Mouse (Mus musculus) stomach, embryonic 14.5 days (tissue): ENCODE measurements around the gene Efhd1. TPM values are rescaled to one million over a fixed set of nuclear protein-coding genes. Genes with fewer than 3 reads are reported as not detected.
A peak's percentile ranks its signal among the peaks of the same experiment; 100 is the strongest.

Experiments
- ATAC-seq: fragments of 200-750 bp; cut with Nextera tagmentation; 2 replicates; pipeline ENCODE4 v1.8.0; 2017; ENCODE audit warnings: low read depth, moderate TSS enrichment; ENCODE audit not compliant: insufficient number of reproducible peaks, insufficient read depth, low FRiP score
- H3K27ac ChIP-seq: fragments of 300-500 bp; sonication (generic); 2 replicates; pipeline ENCODE4 v1.5.1; 2014; ENCODE audit warnings: mild to moderate bottlenecking, low read length, moderate library complexity, mixed read lengths
- H3K27me3 ChIP-seq: fragments of 300-500 bp; sonication (generic); 2 replicates; pipeline ENCODE4 v1.6.1; 2014; ENCODE audit warnings: low read length, control low read depth, mixed read lengths; ENCODE audit not compliant: control insufficient read depth, insufficient read depth
- H3K36me3 ChIP-seq: fragments of 300-500 bp; sonication (generic); 2 replicates; pipeline ENCODE4 v1.6.1; 2014; ENCODE audit warnings: mild to moderate bottlenecking, control low read depth, low read length, moderate library complexity, mixed read lengths; ENCODE audit not compliant: control insufficient read depth, insufficient read depth
- H3K4me1 ChIP-seq: fragments of 300-500 bp; sonication (generic); 2 replicates; pipeline ENCODE4 v1.6.1; 2014; ENCODE audit warnings: low read length, control low read depth, mixed read lengths; ENCODE audit not compliant: control insufficient read depth, insufficient read depth
- H3K4me2 ChIP-seq: fragments of 300-500 bp; sonication (generic); replicated peaks from 2 replicates; pipeline ENCODE4 v1.6.1; 2014; ENCODE audit warnings: low read depth, low read length, control low read depth
- H3K4me3 ChIP-seq: fragments of 300-500 bp; sonication (generic); 2 replicates; pipeline ENCODE4 v1.5.1; 2014; ENCODE audit warnings: low read depth, low read length, control low read depth
- H3K9ac ChIP-seq: fragments of 300-500 bp; sonication (generic); replicated peaks from 2 replicates; pipeline ENCODE4 v1.6.1; 2014; ENCODE audit warnings: low read depth, mild to moderate bottlenecking, control low read depth, low read length, moderate library complexity, mixed read lengths
- H3K9me3 ChIP-seq: fragments of 300-500 bp; sonication (generic); 2 replicates; pipeline ENCODE4 v1.6.1; 2016; ENCODE audit warnings: low read depth, low read length, control low read depth; ENCODE audit not compliant: control insufficient read depth
- WGBS: fragments of 180-500 bp; shearing (Covaris S2); extraction: QIAGEN DNeasy Blood & Tissue Kit; methylation state at CpG from one replicate; pipeline ENCODE4 v1.1.7; 2014; 5-methylcytosine and 5-hydroxymethylcytosine counted together
- polyA plus RNA-seq: library from polyadenylated mRNA; unstranded; fragments of >200 nt; fragmentation: Nextera tagmentation; extraction: Ambion mirVana; gene quantifications from 2 replicates; pipeline ENCODE4 v1.2.1, GENCODE M21; 2014

The Efhd1 gene
- polyA plus RNA-seq, 1 experiment from 2014 or later, result 0.14 TPM

GRCm38 (mm10) chr1:87301971-87302370 lies 37.8 kb downstream of the Efhd1 start:
- Histone ChIP-seq H3K9ac (no peak overlapping the region), H3K4me3 (no peak overlapping the region), H3K36me3 (no peaks in the 10 kb centered on the region), H3K27ac (no peak overlapping the region), H3K4me2 (no peak overlapping the region), H3K4me1 (no peaks in the 10 kb centered on the region), H3K9me3 (no peaks in the 10 kb centered on the region), H3K27me3 (no peaks in the 10 kb centered on the region)
- WGBS, result 94% methylated on average over 2 of the region's 2 CpGs
- ATAC-seq, result no peak

GRCm38 (mm10) chr1:87308952-87309351 lies 44.8 kb downstream of the Efhd1 start:
- H3K4me3 ChIP-seq, result no peak overlapping the region
- no peak overlapping the region for H3K9ac ChIP-seq
- no peaks in the 10 kb centered on the region for H3K9me3 ChIP-seq
- 88% methylated on average over 3 of the region's 3 CpGs for WGBS
- no peaks in the 10 kb centered on the region for H3K36me3 ChIP-seq
- no peaks in the 10 kb centered on the region for H3K4me1 ChIP-seq
- no peak overlapping the region for H3K27ac ChIP-seq
- ATAC-seq, result no peak
- no peak overlapping the region for H3K4me2 ChIP-seq
- no peaks in the 10 kb centered on the region for H3K27me3 ChIP-seq

GRCm38 (mm10) chr1:87309621-87310020 lies 45.5 kb downstream of the Efhd1 start:
- WGBS, result 75% methylated on average over 16 of the region's 16 CpGs
- Histone ChIP-seq H3K27ac (no peak overlapping the region), H3K4me3 (no peak overlapping the region), H3K9ac (no peak overlapping the region), H3K4me2 (no peak overlapping the region), H3K9me3 (no peaks in the 10 kb centered on the region), H3K27me3 (no peaks in the 10 kb centered on the region), H3K4me1 (no peaks in the 10 kb centered on the region), H3K36me3 (no peaks in the 10 kb centered on the region)
- ATAC-seq, result no peak

- Histone ChIP-seq H3K27me3 (no peaks in the 10 kb centered on the region), H3K27ac (no peak overlapping the region), H3K4me3 (no peak overlapping the region), H3K9ac (no peak overlapping the region), H3K4me2 (no peak overlapping the region), H3K9me3 (no peaks in the 10 kb centered on the region), H3K4me1 (no peaks in the 10 kb centered on the region), H3K36me3 (no peaks in the 10 kb centered on the region)
- ATAC-seq, result no peak
- 82% methylated on average over 2 of the region's 2 CpGs for WGBS
These were observed 48.5 kb downstream of the Efhd1 start for GRCm38 (mm10) chr1:87312681-87313080.

GRCm38 (mm10) chr1:87313116-87313515 lies 49.0 kb downstream of the Efhd1 start:
- Histone ChIP-seq H3K27ac (no peak overlapping the region), H3K4me1 (no peaks in the 10 kb centered on the region), H3K27me3 (no peaks in the 10 kb centered on the region), H3K4me3 (no peak overlapping the region), H3K36me3 (no peaks in the 10 kb centered on the region), H3K9ac (no peak overlapping the region), H3K9me3 (no peaks in the 10 kb centered on the region), H3K4me2 (no peak overlapping the region)
- WGBS, result 87% methylated on average over 2 of the region's 2 CpGs
- no peak for ATAC-seq

GRCm38 (mm10) chr1:87313843-87314570 lies 49.8 kb downstream of the Efhd1 start:
- H3K36me3 ChIP-seq, result no peaks in the 10 kb centered on the region
- H3K27ac ChIP-seq, result no peak overlapping the region
- H3K4me2 ChIP-seq, result no peak overlapping the region
- H3K4me1 ChIP-seq, result no peaks in the 10 kb centered on the region
- H3K9me3 ChIP-seq, result no peaks in the 10 kb centered on the region
- H3K9ac ChIP-seq, result no peak overlapping the region
- ATAC-seq, result no peak
- WGBS, result 89% methylated on average over 8 of the region's 8 CpGs
- H3K4me3 ChIP-seq, result no peak overlapping the region
- H3K27me3 ChIP-seq, result no peaks in the 10 kb centered on the region

- Histone ChIP-seq H3K9ac (no peak overlapping the region), H3K4me1 (no peaks in the 10 kb centered on the region), H3K27me3 (no peaks in the 10 kb centered on the region), H3K4me2 (no peak overlapping the region), H3K27ac (no peak overlapping the region), H3K36me3 (no peaks in the 10 kb centered on the region), H3K4me3 (no peak overlapping the region), H3K9me3 (peaks cover 8% of the 10 kb centered on the region)
- ATAC-seq, result no peak
- WGBS, result 81% methylated on average over 2 of the region's 2 CpGs
These were observed 51.3 kb downstream of the Efhd1 start for GRCm38 (mm10) chr1:87315431-87315830.

GRCm38 (mm10) chr1:87315894-87316293 lies 51.7 kb downstream of the Efhd1 start:
- Histone ChIP-seq H3K36me3 (no peaks in the 10 kb centered on the region), H3K27me3 (no peaks in the 10 kb centered on the region), H3K9ac (no peak overlapping the region), H3K4me2 (no peak overlapping the region), H3K4me1 (no peaks in the 10 kb centered on the region), H3K9me3 (peaks cover 11% of the 10 kb centered on the region), H3K27ac (no peak overlapping the region), H3K4me3 (no peak overlapping the region)
- ATAC-seq, result no peak
- WGBS, result 58% methylated on average over 2 of the region's 2 CpGs

GRCm38 (mm10) chr1:87316672-87317071 lies 52.5 kb downstream of the Efhd1 start:
- Histone ChIP-seq H3K9me3 (peaks cover 14% of the 10 kb centered on the region), H3K4me1 (no peaks in the 10 kb centered on the region), H3K4me2 (no peak overlapping the region), H3K4me3 (no peak overlapping the region), H3K27ac (no peak overlapping the region), H3K27me3 (no peaks in the 10 kb centered on the region), H3K36me3 (no peaks in the 10 kb centered on the region), H3K9ac (no peak overlapping the region)
- 34% methylated on average over 3 of the region's 3 CpGs for WGBS
- ATAC-seq, result 0 out of 2 replicates have a peak, but pooled peaks have one; percentile 33
